Mouse (Mus musculus) bone marrow, adult 2 months (tissue): ENCODE data around the gene Tmem8.

Experiments used
- CTCF ChIP-seq: fragments of 200-500 bp; IDR thresholded peaks from 2 replicates; pipeline ENCODE4 v1.5.1; 2011; ENCODE audit warnings: low read length, control low read depth; ENCODE audit not compliant: control insufficient read depth, insufficient read depth
- POLR2A ChIP-seq: fragments of 200-500 bp; IDR thresholded peaks from 2 replicates; pipeline ENCODE4 v1.6.1; 2011; ENCODE audit warnings: low read depth, mild to moderate bottlenecking, control low read depth, low read length, borderline replicate concordance; ENCODE audit not compliant: control insufficient read depth

- TF ChIP-seq POLR2A (no peak), CTCF (no peak)
Observed at GRCm38 (mm10) chr17:26080867-26081266, 32.2 kb upstream of the Tmem8 start.
